Mouse (Mus musculus) liver, embryonic 16.5 days (tissue): ENCODE measurements at regions not wholly inside any gene's neighbourhood (a gene's known extent, or its start where the extent isn't known, plus 50 kb on each side); places are given as distances from the start of the nearest gene placed in this dataset.

Experiments
- ATAC-seq: fragments of 200-750 bp; cut with Nextera tagmentation; 2 replicates; pipeline ENCODE4 v1.8.0; 2017; ENCODE audit warnings: low read depth, mild to moderate bottlenecking, moderate number of reproducible peaks, moderate library complexity
- H3K27ac ChIP-seq: fragments of 300-500 bp; sonication (generic); 2 replicates; pipeline ENCODE4 v1.5.1; 2014; ENCODE audit warnings: mild to moderate bottlenecking, low read length
- H3K27me3 ChIP-seq: fragments of 300-500 bp; sonication (generic); 2 replicates; pipeline ENCODE4 v1.6.1; 2014; ENCODE audit warnings: low read depth, low read length, mixed read lengths; ENCODE audit not compliant: control insufficient read depth, insufficient read depth
- H3K36me3 ChIP-seq: fragments of 300-500 bp; sonication (generic); 2 replicates; pipeline ENCODE4 v1.6.1; 2014; ENCODE audit warnings: mild to moderate bottlenecking; ENCODE audit not compliant: control insufficient read depth, insufficient read depth
- H3K4me1 ChIP-seq: fragments of 300-500 bp; sonication (generic); 2 replicates; pipeline ENCODE4 v1.6.1; 2014; ENCODE audit warnings: low read depth, low read length, mixed read lengths; ENCODE audit not compliant: control insufficient read depth
- H3K4me2 ChIP-seq: fragments of 300-500 bp; sonication (generic); 2 replicates; pipeline ENCODE4 v1.6.1; 2014; ENCODE audit warnings: low read depth, low read length, mixed read lengths
- H3K4me3 ChIP-seq: fragments of 300-500 bp; sonication (generic); 2 replicates; pipeline ENCODE4 v1.5.1; 2014; ENCODE audit warnings: low read depth, mild to moderate bottlenecking, low read length
- H3K9ac ChIP-seq: fragments of 300-500 bp; sonication (generic); 2 replicates; pipeline ENCODE4 v1.6.1; 2014; ENCODE audit warnings: low read depth, low read length
- H3K9me3 ChIP-seq: fragments of 300-500 bp; sonication (generic); replicated peaks from 2 replicates; pipeline ENCODE4 v1.6.1; 2016; ENCODE audit warnings: low read length; ENCODE audit not compliant: control insufficient read depth
- WGBS: fragments of 180-500 bp; shearing (Covaris S2); extraction: QIAGEN DNeasy Blood & Tissue Kit; methylation state at CpG from one replicate; pipeline ENCODE4 v1.1.7; 2014; ENCODE audit not compliant: insufficient replicate concordance; 5-methylcytosine and 5-hydroxymethylcytosine counted together

DNA sequence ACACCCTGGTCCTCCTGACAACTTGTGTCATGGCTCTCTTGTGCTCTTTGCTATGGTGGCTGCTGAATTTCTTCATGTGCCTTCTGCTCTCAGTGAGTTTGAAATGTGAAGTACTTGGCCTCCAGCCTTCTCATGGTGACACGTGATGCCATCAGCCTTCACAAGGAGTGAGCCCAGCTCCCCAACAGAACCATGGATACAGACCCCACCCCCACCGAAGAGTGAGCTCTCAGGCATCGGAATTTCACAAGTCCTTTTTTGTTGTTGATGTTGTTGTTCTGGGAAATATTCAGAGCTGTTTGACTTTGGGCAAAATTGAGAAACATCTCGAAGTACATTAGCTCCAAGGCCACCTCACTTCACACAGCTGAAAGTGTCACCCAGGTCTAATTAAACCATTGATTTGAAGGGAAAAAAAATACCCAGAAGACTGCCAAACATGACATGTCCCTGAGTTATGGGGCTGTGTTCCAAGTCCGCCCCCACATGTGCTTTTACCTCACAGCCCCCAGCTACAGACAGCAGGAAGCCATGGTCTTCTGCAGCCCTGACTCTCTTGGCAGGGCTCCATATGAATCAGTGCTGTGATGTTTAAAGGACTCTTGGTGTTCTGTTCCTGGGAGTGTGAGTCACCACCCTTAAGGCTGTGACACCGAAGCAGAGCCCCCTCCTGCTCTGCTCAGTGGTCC lies 205.2 kb upstream of the A230072I06Rik start:
- WGBS: 48% methylated on average over 6 of the region's 6 CpGs
- no peak for ATAC-seq
- no peak overlapping the region for H3K4me2 ChIP-seq
- no peaks in the 10 kb centered on the region for H3K36me3 ChIP-seq
- no peak overlapping the region for H3K4me3 ChIP-seq
- no peaks in the 10 kb centered on the region for H3K9me3 ChIP-seq
- no peak overlapping the region for H3K9ac ChIP-seq
- no peak overlapping the region for H3K27ac ChIP-seq
- H3K4me1 ChIP-seq: no peaks in the 10 kb centered on the region
- H3K27me3 ChIP-seq: no peaks in the 10 kb centered on the region

DNA sequence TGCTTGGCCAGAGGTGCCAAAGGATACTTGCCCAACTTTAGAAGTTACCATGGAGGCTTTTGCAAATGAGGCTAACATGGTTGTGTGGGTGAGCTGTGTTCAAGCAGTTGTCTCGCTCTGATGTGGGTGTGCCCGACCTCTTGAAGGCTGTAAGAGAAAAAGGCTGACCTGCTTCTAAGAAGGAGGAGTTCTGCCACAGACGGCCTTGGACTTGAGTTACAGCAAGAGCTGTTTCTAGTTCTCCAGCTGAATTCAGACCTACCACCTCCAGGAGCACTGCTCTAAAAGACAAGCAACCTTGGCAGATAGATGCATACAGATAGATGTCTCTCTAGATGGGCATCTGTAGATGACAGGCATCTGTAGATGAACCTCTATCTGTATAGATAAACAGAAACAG lies 202.7 kb upstream of the A230072I06Rik start:
- no peak for ATAC-seq
- 48% methylated on average over 3 of the region's 3 CpGs for WGBS
- Histone ChIP-seq H3K4me3 (no peak overlapping the region), H3K27ac (no peak overlapping the region), H3K36me3 (no peaks in the 10 kb centered on the region), H3K27me3 (no peaks in the 10 kb centered on the region), H3K4me1 (no peaks in the 10 kb centered on the region), H3K9ac (no peak overlapping the region), H3K4me2 (no peak overlapping the region), H3K9me3 (no peaks in the 10 kb centered on the region)

DNA sequence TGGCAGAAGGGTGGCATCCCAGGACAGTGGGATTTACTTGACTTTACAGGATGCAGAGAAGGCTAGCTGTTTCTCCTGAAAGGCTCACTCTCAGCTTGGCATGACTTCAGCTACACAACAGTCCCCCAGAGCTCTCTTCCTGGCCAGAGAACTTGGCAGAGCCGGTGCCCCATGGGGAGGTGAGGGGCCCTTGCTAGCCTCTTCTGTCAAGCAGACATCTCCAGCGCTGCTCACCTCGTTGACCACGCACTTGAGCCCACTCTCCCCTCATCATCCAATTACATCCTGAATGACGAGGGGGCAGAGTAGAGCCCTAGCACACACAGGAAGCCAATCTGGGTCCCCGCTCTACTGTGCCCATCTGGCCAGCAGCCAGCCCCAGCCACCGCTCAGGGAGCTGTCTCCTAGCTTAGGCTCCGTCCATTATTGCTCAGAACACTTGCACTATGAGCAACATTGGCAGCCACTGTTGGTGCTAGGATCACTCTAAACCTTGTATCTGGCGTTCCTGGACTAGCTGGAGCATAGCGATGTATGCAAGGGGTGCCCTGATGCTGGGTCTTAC lies 201.7 kb upstream of the A230072I06Rik start:
- 61% methylated on average over 10 of the region's 10 CpGs for WGBS
- no peak for ATAC-seq
- no peaks in the 10 kb centered on the region for H3K4me1 ChIP-seq
- no peaks in the 10 kb centered on the region for H3K9me3 ChIP-seq
- no peak overlapping the region for H3K27ac ChIP-seq
- H3K4me3 ChIP-seq: no peak overlapping the region
- no peak overlapping the region for H3K4me2 ChIP-seq
- no peak overlapping the region for H3K9ac ChIP-seq
- H3K27me3 ChIP-seq: no peaks in the 10 kb centered on the region
- no peaks in the 10 kb centered on the region for H3K36me3 ChIP-seq

GRCm38 (mm10) chr8:12077896-12078295 lies 200.7 kb upstream of the A230072I06Rik start:
- H3K36me3 ChIP-seq: no peaks in the 10 kb centered on the region
- H3K4me1 ChIP-seq: no peaks in the 10 kb centered on the region
- no peak overlapping the region for H3K9ac ChIP-seq
- no peak for ATAC-seq
- no peak overlapping the region for H3K4me2 ChIP-seq
- no peaks in the 10 kb centered on the region for H3K9me3 ChIP-seq
- no peak overlapping the region for H3K27ac ChIP-seq
- no peaks in the 10 kb centered on the region for H3K27me3 ChIP-seq
- WGBS: 49% methylated on average over 2 of the region's 2 CpGs
- H3K4me3 ChIP-seq: no peak overlapping the region

GRCm38 (mm10) chr8:12078679-12079566 lies 199.7 kb upstream of the A230072I06Rik start:
- Histone ChIP-seq H3K27ac (no peak overlapping the region), H3K4me2 (no peak overlapping the region), H3K4me3 (no peak overlapping the region), H3K9me3 (no peaks in the 10 kb centered on the region), H3K36me3 (no peaks in the 10 kb centered on the region), H3K9ac (no peak overlapping the region), H3K27me3 (no peaks in the 10 kb centered on the region), H3K4me1 (no peaks in the 10 kb centered on the region)
- 56% methylated on average over 14 of the region's 14 CpGs for WGBS
- ATAC-seq: no peak

DNA sequence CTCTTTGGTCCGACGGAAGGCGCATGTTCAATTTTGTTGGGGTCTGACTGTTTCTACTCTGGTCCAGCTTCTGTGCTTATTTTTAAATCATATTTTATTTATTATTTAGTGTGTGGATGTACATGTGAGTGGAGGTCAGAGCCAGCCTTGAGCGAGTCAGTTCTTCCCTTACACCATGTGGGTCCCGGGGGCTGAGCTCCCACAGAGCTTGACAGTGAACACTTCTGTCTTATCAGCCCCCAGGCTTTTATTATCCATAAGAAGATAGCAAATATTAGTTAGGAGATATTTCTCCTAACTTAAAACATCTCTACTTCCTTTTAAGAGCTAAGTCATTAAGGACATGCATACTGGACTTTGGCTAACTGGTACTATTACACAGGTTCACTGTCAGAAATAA lies 197.1 kb upstream of the A230072I06Rik start:
- no peak overlapping the region for H3K27ac ChIP-seq
- 84% methylated on average over 5 of the region's 5 CpGs for WGBS
- no peak for ATAC-seq
- no peak overlapping the region for H3K4me3 ChIP-seq
- no peak overlapping the region for H3K4me2 ChIP-seq
- no peaks in the 10 kb centered on the region for H3K27me3 ChIP-seq
- no peaks in the 10 kb centered on the region for H3K4me1 ChIP-seq
- no peaks in the 10 kb centered on the region for H3K36me3 ChIP-seq
- no peak overlapping the region for H3K9ac ChIP-seq
- H3K9me3 ChIP-seq: no peaks in the 10 kb centered on the region

DNA sequence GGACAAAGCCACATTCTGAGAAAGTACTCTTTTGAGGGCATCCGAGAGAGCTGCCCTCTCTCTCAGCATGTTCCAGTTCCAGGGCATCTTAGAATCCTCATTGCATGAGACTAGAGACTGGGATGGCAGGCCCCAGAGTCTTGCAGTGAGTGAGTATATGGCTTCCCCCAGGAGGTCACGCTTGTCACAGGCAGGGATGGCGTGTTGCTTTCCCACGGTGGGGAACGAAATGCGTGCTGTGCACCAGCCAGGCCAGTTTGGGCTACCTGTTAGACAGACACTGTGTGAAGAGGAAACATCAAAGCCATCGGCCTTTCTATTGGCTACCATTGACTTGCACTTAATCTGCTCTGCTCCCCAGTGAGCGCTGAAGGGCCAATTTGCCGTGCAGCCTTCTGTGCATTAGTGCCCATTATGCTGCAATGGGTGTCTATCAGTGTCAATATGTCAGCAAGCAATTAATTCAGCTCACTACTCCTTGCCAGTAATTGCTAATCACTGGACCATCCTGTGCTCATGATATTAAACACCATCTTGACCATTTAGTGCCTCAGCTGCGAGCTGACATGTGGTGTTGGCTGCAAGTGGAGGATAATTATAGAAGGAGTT lies 191.3 kb upstream of the A230072I06Rik start:
- ATAC-seq: no peak
- H3K4me2 ChIP-seq: no peak overlapping the region
- H3K4me3 ChIP-seq: no peak overlapping the region
- H3K36me3 ChIP-seq: no peaks in the 10 kb centered on the region
- no peaks in the 10 kb centered on the region for H3K4me1 ChIP-seq
- H3K27me3 ChIP-seq: no peaks in the 10 kb centered on the region
- no peak overlapping the region for H3K9ac ChIP-seq
- H3K27ac ChIP-seq: no peak overlapping the region
- H3K9me3 ChIP-seq: no peaks in the 10 kb centered on the region
- 67% methylated on average over 10 of the region's 10 CpGs for WGBS

- Histone ChIP-seq H3K4me3 (no peak overlapping the region), H3K27ac (no peak overlapping the region), H3K4me2 (no peak overlapping the region), H3K36me3 (no peaks in the 10 kb centered on the region), H3K9me3 (no peaks in the 10 kb centered on the region), H3K4me1 (no peaks in the 10 kb centered on the region), H3K9ac (no peak overlapping the region), H3K27me3 (no peaks in the 10 kb centered on the region)
- WGBS: 50% methylated on average over 8 of the region's 8 CpGs
- ATAC-seq: no peak
Observed at GRCm38 (mm10) chr8:12100145-12100544, 178.5 kb upstream of the A230072I06Rik start.
